Mouse (Mus musculus): ENCODE measurements around the gene Cxcl13.

Cxcl13 gene

GRCm38 (mm10) chr5:95983797-95984486 is 27.2 kb downstream of the Cxcl13 start:
- no peak for DNase-seq (ENCODE audit: low spot score)

- DNase-seq (ENCODE audit: low spot score), result no peak
Measured at GRCm38 (mm10) chr5:95991339-95992292, 34.9 kb downstream of the Cxcl13 start.

GRCm38 (mm10) chr5:95997276-95997675 is 40.5 kb downstream of the Cxcl13 start:
- no peak for DNase-seq (ENCODE audit: low spot score)

- DNase-seq (ENCODE audit: low spot score), result peak; percentile 28
Measured at GRCm38 (mm10) chr5:96003348-96003747, 46.6 kb downstream of the Cxcl13 start.

- DNase-seq (ENCODE audit: low spot score), result no peak
Measured at GRCm38 (mm10) chr5:96008274-96008842, 51.6 kb downstream of the Cxcl13 start.

- DNase-seq (ENCODE audit: low spot score), result no peak
Measured at GRCm38 (mm10) chr5:96009076-96009475, 52.3 kb downstream of the Cxcl13 start.
